8 mouse cellular contexts compared by ENCODE assay signal in genomic region chr7:127707045-127707956, GRCm38 (mm10). TPM values are rescaled to one million over a fixed set of nuclear protein-coding genes. Genes with fewer than 3 reads are reported as not detected.
DNase-seq lines count a peak whose midpoint lies in the region; ATAC-seq and TF ChIP-seq lines count a peak whose summit lies in the region.

No protein-coding gene starts in this region.

- H3K4me1 ChIP-seq in E14TG2a.4 (replicated peaks; ENCODE audit: low read depth, low read length), result peaks cover 61% of the 10 kb centered on the region
- peaks cover 9% of the 10 kb centered on the region for H3K4me1 ChIP-seq in hindbrain, postnatal 0 days (ENCODE audit: insufficient read depth, low read length)
- H3K4me1 ChIP-seq in midbrain, embryonic 12.5 days, result peaks cover 26% of the 10 kb centered on the region

- no peaks in the 10 kb centered on the region for H3K27me3 ChIP-seq in E14TG2a.4 (ENCODE audit: insufficient read depth, low read length)
- H3K27me3 ChIP-seq in hindbrain, postnatal 0 days (ENCODE audit: insufficient read depth, low read length), result no peaks in the 10 kb centered on the region
- H3K27me3 ChIP-seq in midbrain, embryonic 12.5 days, result no peaks in the 10 kb centered on the region

- H3K4me3 ChIP-seq in E14TG2a.4 (replicated peaks; ENCODE audit: low read length), result peak overlapping the region; percentile 91
- peak overlapping the region; percentile 75 for H3K4me3 ChIP-seq in hindbrain, postnatal 0 days (ENCODE audit: low read length)
- H3K4me3 ChIP-seq in midbrain, embryonic 12.5 days, result peak overlapping the region; percentile 73

- WGBS in hindbrain, postnatal 0 days, result 30% methylated on average over 22 of the region's 22 CpGs
- 24% methylated on average over 22 of the region's 22 CpGs for WGBS in midbrain, embryonic 12.5 days

- H3K4me2 ChIP-seq in hindbrain, postnatal 0 days (ENCODE audit: low read depth, low read length), result peak overlapping the region; percentile 77
- peak overlapping the region; percentile 64 for H3K4me2 ChIP-seq in midbrain, embryonic 12.5 days (replicated peaks)

- peak overlapping the region; percentile 97 for H3K27ac ChIP-seq in hindbrain, postnatal 0 days
- peak overlapping the region; percentile 97 for H3K27ac ChIP-seq in midbrain, embryonic 12.5 days (replicated peaks)

- H3K9me3 ChIP-seq in E14TG2a.4 (ENCODE audit: low read length), result no peaks in the 10 kb centered on the region
- no peaks in the 10 kb centered on the region for H3K9me3 ChIP-seq in hindbrain, postnatal 0 days (ENCODE audit: low read length)
- H3K9me3 ChIP-seq in midbrain, embryonic 12.5 days, result no peaks in the 10 kb centered on the region

- TF ChIP-seq CTCF in E14TG2a.4 (conservative IDR thresholded peaks at IDR 0.05; ENCODE audit: low read length), result no peak
- no peak for TF ChIP-seq CTCF in hindbrain, postnatal 0 days (IDR thresholded peaks at IDR 0.05; ENCODE audit: low read depth)

- DNase-seq in heart, adult 11 months, result peak; percentile 91
- DNase-seq in heart, adult 8-10 months (ENCODE audit: low spot score), result no peak
- peak; percentile 71 for DNase-seq in embryo, embryonic 10.5 days (ENCODE audit: low spot score)
- DNase-seq in hindbrain, postnatal 0 days (ENCODE audit: low spot score), result peak; percentile 24
- no peak for DNase-seq in layer of hippocampus, postnatal 25 days (ENCODE audit: extremely low spot score in 1 of 2, low spot score in 1 of 2)
- DNase-seq in right cerebral cortex, postnatal 36 days (ENCODE audit: low spot score in 2 of 2), result no peak

- H3K9ac ChIP-seq in hindbrain, postnatal 0 days (replicated peaks; ENCODE audit: low read length), result peak overlapping the region; percentile 94
- peak overlapping the region; percentile 84 for H3K9ac ChIP-seq in midbrain, embryonic 12.5 days (replicated peaks)

- peaks cover 44% of the 10 kb centered on the region for H3K36me3 ChIP-seq in E14TG2a.4 (ENCODE audit: insufficient read depth, low read length)
- peaks cover 10% of the 10 kb centered on the region; the same call in 1 of the 2 replicates for H3K36me3 ChIP-seq in hindbrain, postnatal 0 days (ENCODE audit: insufficient read depth, low read length)
- H3K36me3 ChIP-seq in midbrain, embryonic 12.5 days, result peaks cover 38% of the 10 kb centered on the region

- no peak for ATAC-seq in hindbrain, postnatal 0 days
- ATAC-seq in midbrain, embryonic 12.5 days (ENCODE audit: low FRiP score, low read depth), result no peak; the same call in 1 of the 2 replicates

RNA-seq across cellular contexts. Expression of gene Bcl7c, which starts 1.4 kb away (rescaled TPM):
- 10 to 100 TPM; 37.6 to 44.6 (median 41.4) TPM for total RNA-seq in heart, adult 8-10 months (2022)
- total RNA-seq in hindbrain, postnatal 0 days (2014; rRNA removed), result 86.8 and 105 TPM in 2 replicates
- polyA plus RNA-seq in hindbrain, postnatal 0 days (2015; fragmentation: Nextera tagmentation; extraction: Ambion mirVana), result 48.8 and 50.9 TPM in 2 replicates
- polyA plus RNA-seq in midbrain, embryonic 12.5 days (2016; fragmentation: Nextera tagmentation; extraction: Ambion mirVana), result 79.0 and 79.2 TPM in 2 replicates
- total RNA-seq in layer of hippocampus, postnatal 25 days (2021), result 10 to 100 TPM; 24.0 to 25.7 TPM

RNA-seq across cellular contexts. Expression of gene Ctf1, which starts 5.2 kb away (rescaled TPM):
- 10 to 100 TPM in 3 of 4 experiments, 1 to 10 TPM in 1; 9.4 to 12.3 (median 10.2) TPM for total RNA-seq in heart, adult 8-10 months (2022)
- total RNA-seq in hindbrain, postnatal 0 days (2014; rRNA removed), result 9.0 and 10.7 TPM in 2 replicates
- polyA plus RNA-seq in hindbrain, postnatal 0 days (2015; fragmentation: Nextera tagmentation; extraction: Ambion mirVana), result 3.8 and 4.0 TPM in 2 replicates
- 5.5 and 5.8 TPM in 2 replicates for polyA plus RNA-seq in midbrain, embryonic 12.5 days (2016; fragmentation: Nextera tagmentation; extraction: Ambion mirVana)
- 1 to 10 TPM; 2.4 TPM for total RNA-seq in layer of hippocampus, postnatal 25 days (2021)

RNA-seq across cellular contexts. Expression of gene Ctf2, which starts 24.7 kb away (rescaled TPM):
- not detected for total RNA-seq in heart, adult 8-10 months (2022)
- total RNA-seq in hindbrain, postnatal 0 days (2014; rRNA removed), result not detected in 2 replicates
- polyA plus RNA-seq in hindbrain, postnatal 0 days (2015; fragmentation: Nextera tagmentation; extraction: Ambion mirVana), result 0.13 TPM in 1 of 2 replicates, not detected in the other
- 0.13 and 0.21 TPM in 2 replicates for polyA plus RNA-seq in midbrain, embryonic 12.5 days (2016; fragmentation: Nextera tagmentation; extraction: Ambion mirVana)
- not detected for total RNA-seq in layer of hippocampus, postnatal 25 days (2021)

RNA-seq across cellular contexts. Expression of gene Fbxl19, which starts 37.0 kb away (rescaled TPM):
- 1 to 10 TPM; 1.9 to 4.9 (median 3.2) TPM for total RNA-seq in heart, adult 8-10 months (2022)
- 191 and 192 TPM in 2 replicates for total RNA-seq in hindbrain, postnatal 0 days (2014; rRNA removed)
- polyA plus RNA-seq in hindbrain, postnatal 0 days (2015; fragmentation: Nextera tagmentation; extraction: Ambion mirVana), result 6.8 and 7.0 TPM in 2 replicates
- polyA plus RNA-seq in midbrain, embryonic 12.5 days (2016; fragmentation: Nextera tagmentation; extraction: Ambion mirVana), result 10.7 and 11.1 TPM in 2 replicates
- total RNA-seq in layer of hippocampus, postnatal 25 days (2021), result 10 to 100 TPM; 63.4 to 66.7 TPM

Comparison
In these comparisons a context has a peak if more than half of its experiments do, and no peak if none do; other contexts are left out.
1. DNase-seq: peak in heart, adult 11 months (single experiment), embryo, embryonic 10.5 days (single experiment) and hindbrain, postnatal 0 days (single experiment); none in heart, adult 8-10 months (single experiment), layer of hippocampus, postnatal 25 days (0 of 2) and right cerebral cortex, postnatal 36 days (0 of 2).
2. Peak in every context shown above with its lines, with median percentiles within 50 percentile points of each other: H3K4me3 ChIP-seq.